Mouse (Mus musculus) testis, adult 2 months (tissue): Measurements from ENCODE around the gene Atp5g3.

Experiments
- CTCF ChIP-seq: fragments of 200-500 bp; IDR thresholded peaks from 2 replicates; pipeline ENCODE4 v1.5.1; 2012; ENCODE audit warnings: low read depth, mild to moderate bottlenecking, inconsistent platforms, low read length, moderate library complexity; ENCODE audit not compliant: control insufficient read depth, insufficient read depth, insufficient replicate concordance
- POLR2A ChIP-seq: fragments of 200-500 bp; IDR thresholded peaks from 2 replicates; pipeline ENCODE4 v1.6.1; 2012; ENCODE audit warnings: low read depth, mild to moderate bottlenecking, inconsistent platforms, low read length, moderate library complexity; ENCODE audit not compliant: control insufficient read depth

- no peak for TF ChIP-seq POLR2A
- no peak for TF ChIP-seq CTCF
These were observed 10.0 kb downstream of the Atp5g3 start for GRCm38 (mm10) chr2:73901169-73901568.
